Mouse (Mus musculus): ENCODE results near the gene Qrfpr.

DNA sequence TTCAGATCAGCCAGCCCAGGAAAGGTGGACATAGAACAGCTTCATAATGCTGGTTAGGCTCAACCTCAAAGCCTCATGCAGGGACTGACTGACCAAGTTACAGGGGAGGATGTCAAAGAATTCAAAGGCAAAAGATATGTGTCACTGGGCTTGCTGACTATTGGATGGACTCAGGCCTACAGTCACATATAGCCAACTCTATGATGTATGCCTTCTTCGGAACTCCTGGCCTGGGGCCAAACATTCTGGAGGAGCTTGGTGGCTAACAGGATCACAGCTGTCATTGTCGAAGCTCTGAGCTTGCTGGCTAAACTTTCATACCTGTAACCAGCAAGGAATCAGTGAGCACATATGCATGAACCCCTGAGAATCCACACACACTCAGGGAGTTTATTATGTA is 11.2 kb downstream of the Qrfpr start:
- TF ChIP-seq CTCF (IDR thresholded peaks at IDR 0.05; ENCODE audit: control insufficient read depth, insufficient read depth, low read length) (no peak), POLR2A (IDR thresholded peaks at IDR 0.05; ENCODE audit: borderline replicate concordance, control insufficient read depth, low read depth, low read length) (no peak)
